Mouse (Mus musculus) T-helper 17 cell (primary cell): ENCODE data around the gene Traip.
"Not testable (repeated sequence)": the region's sequence is repeated elsewhere in the genome, so short reads cannot be mapped to it uniquely, and the experiment has no call there.

Experiments used
- in situ Hi-C, 2 experiments: fragments of 300-600 bp; cut with MboI, MseI; formaldehyde crosslinking; loops; 1 replicate in 1 of 2; 2 replicates in 1 of 2; pipeline ENCODE4 v1.15.1; 2025; ENCODE audit warnings: high pct_unique_total_duplicates in 2 of 2

The Traip gene

GRCm38 (mm10) chr9:107995513-107995912 is 45.6 kb downstream of the Traip start:
- in situ Hi-C loops = no loop called here

DNA sequence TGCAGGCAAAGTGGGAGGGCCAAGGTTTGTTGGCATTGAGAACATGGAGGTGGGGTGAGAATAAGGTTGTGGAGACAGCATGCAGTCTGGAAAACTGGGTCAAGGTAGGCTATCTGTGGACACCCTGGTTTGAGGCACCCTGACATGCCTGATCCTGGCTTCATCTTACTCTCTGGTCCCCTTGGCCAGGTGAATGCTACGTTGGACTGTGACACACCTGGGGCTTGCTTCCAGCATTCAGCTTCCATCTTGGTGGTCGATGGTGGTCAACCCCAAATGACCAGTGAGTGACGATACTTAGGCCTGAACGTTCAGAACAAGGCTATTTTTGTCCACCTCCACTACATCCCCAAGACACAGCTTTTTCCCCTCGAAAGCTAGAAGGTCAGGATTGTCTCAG is 46.1 kb downstream of the Traip start, which contains the start of gene Gm20662:
Gm20662 (plus strand) TSS at position 301 of the 400 bp plus-strand sequence.
- in situ Hi-C loops = no loop called here

DNA sequence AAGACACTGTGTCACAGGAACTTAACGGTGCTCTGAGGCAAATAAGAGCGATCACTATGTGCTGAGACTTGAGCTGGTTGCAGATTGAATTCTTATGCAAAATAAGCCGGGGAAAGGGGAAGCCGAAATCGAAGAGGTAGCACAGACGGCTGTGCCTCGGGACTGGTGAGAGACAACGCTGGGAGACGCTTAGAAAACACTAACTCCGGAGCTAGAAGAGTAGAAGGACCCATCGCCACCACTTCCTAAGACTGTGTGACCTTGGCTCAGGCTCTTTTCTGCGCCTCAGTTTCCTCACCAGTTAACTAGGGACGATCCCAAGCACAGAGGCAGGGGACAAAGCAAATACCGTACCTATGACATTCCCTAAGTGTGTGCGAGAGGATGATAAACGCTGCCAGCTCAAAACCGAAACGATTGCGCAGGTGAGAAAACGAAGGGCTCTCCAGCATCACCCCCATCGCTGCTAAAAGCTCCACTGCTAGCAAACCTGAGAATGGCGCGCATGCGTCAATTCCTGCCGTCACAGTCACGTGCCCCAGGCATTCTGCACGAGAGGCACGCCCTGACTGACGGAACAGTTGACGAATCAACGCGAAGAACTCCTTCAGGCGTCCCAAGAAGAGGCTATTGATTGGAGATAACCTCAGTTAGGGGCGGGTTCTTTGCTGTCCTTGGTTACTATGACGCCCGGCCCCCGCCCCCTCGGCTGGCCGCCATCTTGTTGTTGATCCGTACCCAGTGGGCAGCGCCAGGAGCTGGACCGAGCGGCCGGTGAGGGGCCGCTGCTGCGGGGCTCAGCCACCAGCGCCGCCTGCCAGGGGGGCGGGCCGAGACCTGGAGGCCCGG is 52.2 kb downstream of the Traip start, which contains the start of gene Ip6k1:
Ip6k1 (plus strand) TSS at position 580 of the 849 bp plus-strand sequence.
- in situ Hi-C loops = loop anchor here in 1 of 2 experiments (5.0 kb wide), 1 partner anchor 45 kb away; the partner anchor contains the start of gene Gmppb

GRCm38 (mm10) chr9:108002778-108003530 is 53.0 kb downstream of the Traip start:
- in situ Hi-C loops = loop anchor here in 1 of 2 experiments (5.0 kb wide), 1 partner anchor 44 kb away; the partner anchor contains the start of gene Gmppb

DNA sequence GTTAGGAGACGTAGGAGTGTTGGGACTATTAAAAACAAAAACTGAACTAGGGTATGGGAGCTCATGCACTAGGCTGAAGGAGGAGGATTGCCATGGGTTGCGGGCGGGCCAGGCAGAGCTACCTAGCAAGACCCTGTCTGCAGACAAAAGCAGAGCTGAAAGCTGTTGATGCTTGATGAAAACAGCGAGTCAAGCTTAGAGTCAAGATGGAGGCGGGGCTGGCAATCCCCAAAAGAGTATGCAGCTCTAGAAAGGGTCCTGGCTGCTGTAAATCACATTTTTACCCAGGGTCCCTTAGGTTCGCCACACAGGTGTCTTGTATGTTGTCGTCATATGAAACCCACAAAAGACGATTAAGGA is 53.6 kb downstream of the Traip start:
- in situ Hi-C loops = loop anchor here in 1 of 2 experiments (5.0 kb wide), 1 partner anchor 44 kb away; the partner anchor contains the start of gene Gmppb

DNA sequence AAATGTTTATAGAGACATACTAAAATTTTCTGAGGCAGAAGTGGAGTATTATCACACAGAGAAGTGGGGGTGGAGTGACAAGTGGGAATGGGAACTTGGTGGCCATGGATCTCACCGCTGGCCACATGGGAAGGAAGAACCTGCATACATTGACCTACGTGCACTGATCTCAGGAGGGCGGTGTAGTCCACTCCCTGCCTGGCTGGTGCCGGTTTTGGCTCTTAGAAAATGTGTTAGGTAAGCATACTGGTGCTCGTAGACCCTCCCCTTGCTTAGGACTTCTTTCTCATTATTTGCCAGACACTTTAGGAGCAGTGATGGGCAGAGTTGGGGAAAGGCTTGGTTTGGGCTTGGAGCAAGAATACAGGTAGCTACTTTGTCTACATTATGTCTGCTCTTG is 58.1 kb downstream of the Traip start:
- in situ Hi-C loops = no loop called here

GRCm38 (mm10) chr9:108010385-108010784 is 60.4 kb downstream of the Traip start:
- in situ Hi-C loops = no loop called here

- in situ Hi-C loops = not testable (repeated sequence)
Measured at GRCm38 (mm10) chr9:108013577-108013976, 63.6 kb downstream of the Traip start.

DNA sequence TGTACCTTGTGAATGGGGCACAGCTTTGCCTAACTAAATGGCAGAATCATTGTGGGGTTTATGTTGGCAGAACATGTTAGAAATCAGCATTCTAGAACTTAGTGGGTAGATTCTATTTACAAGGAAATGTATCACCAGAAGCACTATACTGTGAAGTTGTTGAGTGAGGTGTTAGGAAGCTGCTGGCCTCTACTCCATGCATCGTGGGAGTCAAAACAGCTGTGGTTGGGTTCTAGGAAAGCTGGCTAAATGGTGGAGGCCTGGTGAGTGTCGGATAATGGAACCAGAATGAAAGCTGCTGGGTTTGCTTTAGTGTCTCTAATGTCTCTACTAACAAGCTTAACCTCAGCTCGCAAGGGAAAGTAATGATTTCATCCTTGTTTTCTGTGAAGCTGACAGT is 67.2 kb downstream of the Traip start:
- in situ Hi-C loops = no loop called here

DNA sequence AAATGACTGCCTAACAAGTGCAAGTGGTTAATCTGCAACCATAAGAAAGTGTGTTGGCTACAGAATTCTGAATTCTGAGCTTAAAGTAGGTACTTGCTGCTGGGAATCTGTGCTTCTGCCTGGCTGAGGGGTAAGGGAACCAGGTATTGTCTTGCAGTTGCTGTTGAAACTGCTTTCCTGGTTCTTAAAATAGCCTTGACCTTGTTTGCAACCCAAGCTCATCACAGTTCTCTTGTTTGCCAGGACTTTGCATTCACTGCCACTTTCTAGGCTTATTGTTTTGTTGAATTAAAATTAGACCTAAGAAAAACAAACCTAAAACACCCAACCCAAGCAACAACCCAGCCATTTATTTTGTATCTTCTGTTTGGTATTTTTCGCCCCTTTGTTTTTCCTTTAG is 70.8 kb downstream of the Traip start:
- in situ Hi-C loops = no loop called here
